Mouse (Mus musculus): ENCODE data around the gene Adam17. TPM values are rescaled to one million over a fixed set of nuclear protein-coding genes. Genes with fewer than 3 reads are reported as not detected.

Adam17 gene
- polyA plus RNA-seq, 1 experiment from 2014 or later = 24.2 TPM

DNA sequence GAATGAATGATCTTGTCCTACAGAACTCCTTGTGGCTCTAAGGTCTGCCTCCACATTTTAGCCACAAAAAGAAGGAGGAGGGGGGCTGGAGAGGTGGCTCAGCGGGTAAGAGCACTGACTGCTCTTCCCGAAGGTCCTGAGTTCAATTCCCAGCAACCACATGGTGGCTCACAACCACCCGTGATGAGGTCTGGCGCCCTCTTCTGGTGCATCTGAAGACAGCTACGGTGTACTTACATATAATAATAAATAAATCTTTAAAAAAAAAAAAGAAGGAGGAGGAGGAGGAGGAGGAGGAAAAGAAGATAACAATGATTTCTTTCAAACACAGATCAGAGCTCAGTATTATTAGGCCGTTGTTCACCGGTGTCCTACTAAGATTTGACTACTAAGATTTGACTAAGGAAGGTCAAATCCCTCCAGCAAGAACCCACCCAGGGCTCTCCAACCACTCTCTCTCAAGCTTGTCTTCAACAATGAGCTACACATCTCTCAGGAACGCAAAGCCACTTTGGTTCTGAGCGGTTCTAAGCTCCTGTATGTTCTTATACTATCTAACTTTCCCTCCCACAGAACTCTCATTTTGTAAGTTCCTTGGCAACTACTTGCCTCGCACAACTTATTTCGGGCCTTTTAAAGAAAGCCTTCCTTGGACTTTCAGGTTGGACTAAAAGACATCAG is 88.5 kb downstream of the Adam17 start, which contains the start of gene Cpsf3:
Cpsf3 (plus strand) TSS at position 631 of the 681 bp plus-strand sequence.
- Histone ChIP-seq H3K27ac (replicated peaks) (peak within 1 kb of the TSS; percentile 88), H3K4me3 (peak within 1 kb of the TSS; percentile 95), H3K4me1 (peaks cover 28% of the 10 kb centered on the region), H3K9me3 (no peaks in the 10 kb centered on the region), H3K27me3 (replicated peaks) (no peaks in the 10 kb centered on the region), H3K36me3 (peaks cover 6% of the 10 kb centered on the region), H3K4me2 (peak within 1 kb of the TSS; percentile 90), H3K9ac (peak within 1 kb of the TSS; percentile 98)
- 52% methylated on average over 11 of the region's 11 CpGs for WGBS
- ATAC-seq (ENCODE audit: extremely low read depth, insufficient number of reproducible peaks, low FRiP score, low TSS enrichment) = no peak

DNA sequence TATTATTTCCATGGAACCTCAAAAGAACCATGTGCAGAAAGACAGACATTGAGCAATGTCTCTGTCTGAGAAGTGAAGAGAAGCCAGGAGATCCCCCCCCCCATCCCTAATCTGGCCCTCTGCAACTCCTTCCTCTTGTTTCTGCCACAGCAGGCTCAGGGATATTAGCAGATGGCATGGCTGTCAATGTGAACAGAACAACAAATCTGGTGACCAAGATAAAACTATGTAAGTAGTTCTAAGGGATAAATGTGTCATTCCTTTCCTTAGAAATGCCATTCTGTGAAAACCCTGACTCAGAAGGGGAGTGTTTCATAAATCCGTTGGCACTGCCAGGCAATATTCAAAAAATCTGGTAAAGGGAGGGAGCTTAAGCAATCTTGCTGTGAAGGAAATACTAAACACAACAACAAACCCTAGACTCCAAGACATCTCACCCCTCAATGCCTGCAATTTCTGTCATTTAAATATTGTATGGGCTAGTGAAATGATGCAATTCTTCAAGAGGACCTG is 96.0 kb downstream of the Adam17 start:
- Histone ChIP-seq H3K4me2 (no peak overlapping the region), H3K36me3 (peaks cover 52% of the 10 kb centered on the region), H3K27ac (replicated peaks) (no peak overlapping the region), H3K4me3 (no peak overlapping the region), H3K4me1 (no peaks in the 10 kb centered on the region), H3K9ac (no peak overlapping the region), H3K9me3 (no peaks in the 10 kb centered on the region), H3K27me3 (replicated peaks) (no peaks in the 10 kb centered on the region)
- no peak for ATAC-seq (ENCODE audit: extremely low read depth, insufficient number of reproducible peaks, low FRiP score, low TSS enrichment)
- 62% methylated on average over 1 of the region's 1 CpGs for WGBS

DNA sequence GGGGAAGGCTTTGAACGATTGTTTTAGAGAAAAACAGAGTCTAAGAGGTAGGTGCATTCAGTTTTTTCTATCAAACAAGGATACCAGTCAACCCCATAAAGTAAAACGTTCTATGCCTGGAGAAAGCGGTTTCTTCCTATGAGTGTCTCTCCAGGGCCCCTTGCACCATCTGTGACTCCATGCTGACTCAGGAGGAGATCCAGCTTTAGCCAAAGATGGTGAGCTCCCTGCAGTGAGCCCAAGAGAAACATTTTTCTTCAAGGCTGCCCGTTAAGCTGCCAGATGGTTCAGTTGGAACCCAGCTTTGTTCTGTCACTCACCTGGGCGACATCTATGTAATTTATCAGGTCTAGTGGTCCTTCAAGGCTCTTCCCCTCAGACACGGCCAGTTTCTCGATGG is 99.0 kb downstream of the Adam17 start:
- Histone ChIP-seq H3K9me3 (no peaks in the 10 kb centered on the region), H3K4me3 (no peak overlapping the region), H3K4me1 (no peaks in the 10 kb centered on the region), H3K4me2 (no peak overlapping the region), H3K36me3 (peaks cover 79% of the 10 kb centered on the region), H3K27ac (replicated peaks) (no peak overlapping the region), H3K27me3 (replicated peaks) (no peaks in the 10 kb centered on the region), H3K9ac (no peak overlapping the region)
- 73% methylated on average over 7 of the region's 7 CpGs for WGBS
- ATAC-seq (ENCODE audit: extremely low read depth, insufficient number of reproducible peaks, low FRiP score, low TSS enrichment) = no peak

Other genes starting within 250 kb of the Adam17 start
- 64.6 and 68.4 TPM in 2 replicates for gene Cpsf3, start 88.2 kb downstream of the Adam17 start, polyA plus RNA-seq (2015; fragmentation: Nextera tagmentation; extraction: Ambion mirVana)
- gene Itgb1bp1, start 87.3 kb downstream of the Adam17 start, polyA plus RNA-seq (2015; fragmentation: Nextera tagmentation; extraction: Ambion mirVana) = 33.4 and 37.7 TPM in 2 replicates
- gene Iah1, start 57.2 kb downstream of the Adam17 start, polyA plus RNA-seq (2015; fragmentation: Nextera tagmentation; extraction: Ambion mirVana) = 37.3 and 46.6 TPM in 2 replicates
- gene Ywhaq, start 44.0 kb upstream of the Adam17 start, polyA plus RNA-seq (2015; fragmentation: Nextera tagmentation; extraction: Ambion mirVana) = 438 and 453 TPM in 2 replicates

Measured in heart, embryonic 13.5 days (tissue).